6 mouse cellular contexts compared by ENCODE assay signal in genomic region chrX:94461513-94461912, GRCm38 (mm10).
DNase-seq lines count a peak whose midpoint lies in the region; ATAC-seq and TF ChIP-seq lines count a peak whose summit lies in the region.
"Not testable (repeated sequence)": the region's sequence is repeated elsewhere in the genome, so short reads cannot be mapped to it uniquely, and the experiment has no call there.

No protein-coding gene starts in this region.

- peak; percentile 52; the same call in 1 of the 2 replicates for ATAC-seq in embryonic facial prominence, embryonic 12.5 days (ENCODE audit: insufficient number of reproducible peaks, insufficient read depth, low FRiP score, low TSS enrichment)
- peak; percentile 26; the same call in 1 of the 2 replicates for ATAC-seq in hindbrain, embryonic 13.5 days (ENCODE audit: low FRiP score)
- 0 out of 2 replicates have a peak, but pooled peaks have one; percentile 32 for ATAC-seq in lung, embryonic 14.5 days (ENCODE audit: insufficient read depth)
- peak; percentile 21; the same call in 1 of the 2 replicates for ATAC-seq in midbrain, embryonic 13.5 days
- ATAC-seq in neural tube, embryonic 13.5 days (ENCODE audit: low read depth): peak; percentile 11
- ATAC-seq in stomach, embryonic 14.5 days (ENCODE audit: insufficient number of reproducible peaks, insufficient read depth, low FRiP score, low read depth): 0 out of 2 replicates have a peak, but pooled peaks have one; percentile 28

- not testable (repeated sequence) for TF ChIP-seq CTCF in lung, embryonic 14.5 days (IDR thresholded peaks at IDR 0.05; ENCODE audit: low read depth)

- H3K4me3 ChIP-seq in embryonic facial prominence, embryonic 12.5 days; hindbrain, embryonic 13.5 days; lung, embryonic 14.5 days (ENCODE audit: low read depth, low read length); midbrain, embryonic 13.5 days (replicated peaks); neural tube, embryonic 13.5 days; stomach, embryonic 14.5 days (ENCODE audit: low read depth, low read length): not testable (repeated sequence)

- H3K9me3 ChIP-seq in embryonic facial prominence, embryonic 12.5 days; hindbrain, embryonic 13.5 days; lung, embryonic 14.5 days (ENCODE audit: low read depth, low read length); midbrain, embryonic 13.5 days; neural tube, embryonic 13.5 days; stomach, embryonic 14.5 days (ENCODE audit: control insufficient read depth, low read depth, low read length): not testable (repeated sequence)

- H3K4me2 ChIP-seq in embryonic facial prominence, embryonic 12.5 days (replicated peaks); hindbrain, embryonic 13.5 days; lung, embryonic 14.5 days; midbrain, embryonic 13.5 days (replicated peaks); neural tube, embryonic 13.5 days; stomach, embryonic 14.5 days (replicated peaks; ENCODE audit: low read depth, low read length): not testable (repeated sequence)

- H3K36me3 ChIP-seq in embryonic facial prominence, embryonic 12.5 days; hindbrain, embryonic 13.5 days; lung, embryonic 14.5 days (ENCODE audit: insufficient read depth); midbrain, embryonic 13.5 days; neural tube, embryonic 13.5 days; stomach, embryonic 14.5 days (ENCODE audit: control insufficient read depth, insufficient read depth, low read length): not testable (repeated sequence)

- H3K27me3 ChIP-seq in embryonic facial prominence, embryonic 12.5 days; lung, embryonic 14.5 days (ENCODE audit: insufficient read depth, low read length); stomach, embryonic 14.5 days (ENCODE audit: control insufficient read depth, insufficient read depth, low read length): not testable (repeated sequence)
- peaks cover 34% of the 10 kb centered on the region for H3K27me3 ChIP-seq in hindbrain, embryonic 13.5 days
- H3K27me3 ChIP-seq in midbrain, embryonic 13.5 days: peaks cover 36% of the 10 kb centered on the region; the same call in 1 of the 2 replicates
- peaks cover 20% of the 10 kb centered on the region for H3K27me3 ChIP-seq in neural tube, embryonic 13.5 days

- H3K4me1 ChIP-seq in embryonic facial prominence, embryonic 12.5 days; hindbrain, embryonic 13.5 days (replicated peaks); lung, embryonic 14.5 days (ENCODE audit: insufficient read depth); midbrain, embryonic 13.5 days (replicated peaks); neural tube, embryonic 13.5 days (replicated peaks); stomach, embryonic 14.5 days (ENCODE audit: control insufficient read depth, insufficient read depth, low read length): not testable (repeated sequence)

- H3K27ac ChIP-seq in embryonic facial prominence, embryonic 12.5 days; hindbrain, embryonic 13.5 days; lung, embryonic 14.5 days (ENCODE audit: low read depth); midbrain, embryonic 13.5 days; neural tube, embryonic 13.5 days (replicated peaks); stomach, embryonic 14.5 days (ENCODE audit: low read length): not testable (repeated sequence)

- DNase-seq in lung, embryonic 14.5 days: not testable (repeated sequence)

- H3K9ac ChIP-seq in embryonic facial prominence, embryonic 12.5 days; hindbrain, embryonic 13.5 days; lung, embryonic 14.5 days; midbrain, embryonic 13.5 days (replicated peaks); neural tube, embryonic 13.5 days; stomach, embryonic 14.5 days (replicated peaks; ENCODE audit: low read depth, low read length): not testable (repeated sequence)

- WGBS in embryonic facial prominence, embryonic 12.5 days: 89% methylated on average over 1 of the region's 3 CpGs
- 70% methylated on average over 1 of the region's 3 CpGs for WGBS in hindbrain, embryonic 13.5 days
- 88% methylated on average over 1 of the region's 3 CpGs for WGBS in lung, embryonic 14.5 days
- WGBS in midbrain, embryonic 13.5 days: no CpG with 5 or more reads among the region's 3 CpGs
- WGBS in neural tube, embryonic 13.5 days: 60% methylated on average over 1 of the region's 3 CpGs
- 82% methylated on average over 1 of the region's 3 CpGs for WGBS in stomach, embryonic 14.5 days
